Mouse (Mus musculus) adrenal gland, postnatal 36 days (tissue): ENCODE data around the gene Snap91. TPM values are rescaled to one million over a fixed set of nuclear protein-coding genes. Genes with fewer than 3 reads are reported as not detected.

Experiments
- DNase-seq, 2 experiments: peaks; one replicate each; pipeline ENCODE4 v3.0.0; 2021; ENCODE audit warnings: mixed read lengths in 1 of 2
- long read RNA-seq, 2 experiments: library from polyadenylated mRNA; stranded (forward); transcript quantifications; one replicate each; pipeline ENCODE4 v2.0.0; 2021; ENCODE audit warnings: borderline sequencing depth in 2 of 2
- total RNA-seq, 2 experiments: library from RNA; stranded (reverse); gene quantifications; 2 replicates each; pipeline ENCODE4 v1.2.3; 2021

Gene Snap91
- 10 to 100 TPM; 30.2 to 60.4 TPM for total RNA-seq
- long read RNA-seq, experiment 1, transcript Snap91-203 (20 exons, 2,577 nt) = major isoform, 10 of 22 reads
- long read RNA-seq, experiment 1, partial matches to known transcripts = 4 of 22 reads
- long read RNA-seq, experiment 1, other reads (novel, unspliced or antisense) = 8 of 22 reads
- long read RNA-seq, experiment 2, partial matches to known transcripts = 4 of 12 reads
- long read RNA-seq, experiment 2, other reads (novel, unspliced or antisense) = 4 of 12 reads

DNA sequence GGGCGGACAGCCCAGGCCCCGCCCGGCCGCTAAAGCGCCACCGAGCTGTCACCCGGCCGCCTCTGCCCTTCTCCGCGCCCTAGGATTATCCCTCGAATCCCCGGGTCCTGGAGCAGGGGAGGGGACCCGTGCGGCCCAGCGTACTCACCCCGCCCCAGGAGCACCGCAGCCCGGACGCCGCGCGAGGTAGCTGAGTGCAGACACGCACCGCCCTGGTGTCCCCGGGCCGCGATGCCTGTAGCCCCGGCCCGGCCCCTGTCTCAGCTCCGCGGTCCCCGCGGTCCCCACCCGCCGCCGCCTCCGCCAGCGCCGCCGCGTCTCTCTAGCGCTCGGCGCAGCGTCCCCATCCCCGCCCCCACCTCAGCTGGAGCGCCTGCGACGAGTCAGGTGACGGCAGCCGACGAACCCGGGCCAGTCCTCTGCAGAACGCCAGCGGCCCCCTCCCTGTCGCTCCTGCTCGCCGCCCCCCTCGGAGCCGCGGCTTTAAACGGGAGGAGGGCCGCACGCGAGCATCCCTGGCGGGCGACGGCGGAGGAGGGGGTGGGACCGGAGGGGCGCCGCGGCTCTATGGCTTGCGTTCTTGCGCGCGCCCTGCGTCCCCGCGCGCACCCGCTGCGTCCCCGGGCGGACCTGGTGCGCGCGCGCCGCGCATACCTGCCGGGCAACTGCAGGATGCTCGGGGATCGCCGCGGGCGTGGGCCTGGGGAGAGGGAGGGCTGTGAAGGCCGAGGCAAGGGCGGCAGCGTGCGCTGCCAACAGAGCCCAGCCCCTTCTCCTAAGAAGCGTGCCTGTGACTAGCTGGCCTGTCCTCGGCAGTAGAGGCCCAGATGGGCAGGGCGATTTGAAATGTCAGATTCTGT, at the start of gene Snap91:
Gene Snap91 (minus strand): TSS at position 542 of the 860 bp plus-strand sequence.
- peak; percentile 73 to 88 for DNase-seq

DNA sequence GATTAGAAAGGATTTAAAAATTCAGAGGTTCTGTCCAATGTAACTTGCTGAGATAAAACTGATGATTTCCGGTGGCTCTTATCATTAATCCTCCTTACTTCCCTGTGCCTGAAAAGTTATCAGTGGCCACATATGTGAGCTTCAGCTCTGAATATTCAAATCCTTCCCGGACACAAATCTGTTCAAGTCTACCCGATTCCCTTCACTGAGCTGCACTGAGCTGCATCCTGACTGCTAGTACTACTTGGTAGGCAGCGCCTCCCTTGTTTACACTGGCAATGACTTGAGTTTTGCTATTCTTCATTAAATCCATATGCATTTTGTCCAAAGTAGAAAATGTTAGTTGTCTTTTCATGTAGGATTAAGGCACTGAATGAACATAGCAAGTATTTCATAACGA, 46.1 kb upstream of the Snap91 start:
- no peak for DNase-seq

DNA sequence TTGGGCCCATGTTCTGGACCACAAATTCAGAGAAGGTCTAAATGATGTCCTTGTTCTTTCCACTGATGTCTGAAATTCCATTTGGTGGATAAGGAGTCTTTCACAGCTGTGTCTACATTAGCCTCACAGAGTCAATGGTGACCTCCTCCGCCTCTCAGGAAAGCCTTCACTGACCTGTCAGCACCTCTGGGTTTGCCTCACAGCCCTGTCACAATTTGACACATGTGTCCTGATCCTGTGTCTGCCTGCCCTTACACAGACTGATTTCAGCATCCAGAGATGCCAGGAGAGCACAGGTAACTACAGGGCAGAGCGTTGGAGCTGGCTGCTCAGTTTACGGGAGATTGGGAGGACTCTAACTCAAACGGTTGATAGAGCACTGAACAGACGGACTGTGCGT, 45.2 kb upstream of the Snap91 start:
- DNase-seq = no peak

DNA sequence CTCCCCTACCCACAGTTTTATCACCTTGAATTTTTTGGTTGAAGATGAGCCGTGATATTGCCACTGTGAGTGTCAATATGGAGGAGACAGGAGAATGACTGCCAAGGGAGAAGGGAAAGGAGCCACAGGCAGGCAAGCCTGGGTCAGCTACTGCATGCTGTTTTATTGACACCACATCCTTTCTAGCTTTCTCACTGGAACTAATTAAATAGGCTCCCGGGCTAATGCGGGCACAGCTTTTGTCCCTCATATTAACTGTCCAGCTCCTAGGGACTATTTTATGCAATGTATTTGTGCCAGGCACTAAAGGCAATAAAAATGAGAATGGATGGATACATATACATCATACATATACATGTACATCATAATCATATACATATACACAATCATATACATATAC, 42.0 kb upstream of the Snap91 start:
- DNase-seq = no peak

DNA sequence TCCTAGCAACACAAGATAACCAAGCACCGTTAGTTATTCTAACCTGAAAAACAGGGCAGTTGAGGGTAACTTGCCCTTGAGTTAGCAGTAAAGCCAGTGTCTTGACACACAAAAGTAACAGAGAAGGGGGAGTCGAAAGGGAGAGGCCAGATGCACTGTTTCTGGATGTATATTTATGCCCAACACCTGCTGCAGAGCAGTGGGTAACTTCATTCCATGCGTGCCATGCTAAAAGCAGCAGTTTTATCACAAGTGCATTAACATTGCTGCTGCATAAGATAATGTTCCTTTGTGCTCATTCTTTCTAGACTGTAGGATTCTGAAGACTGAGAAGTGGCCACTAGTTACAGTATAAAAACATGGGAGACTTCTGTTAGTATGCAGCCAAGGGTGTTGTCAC, 36.1 kb upstream of the Snap91 start:
- no peak for DNase-seq

DNA sequence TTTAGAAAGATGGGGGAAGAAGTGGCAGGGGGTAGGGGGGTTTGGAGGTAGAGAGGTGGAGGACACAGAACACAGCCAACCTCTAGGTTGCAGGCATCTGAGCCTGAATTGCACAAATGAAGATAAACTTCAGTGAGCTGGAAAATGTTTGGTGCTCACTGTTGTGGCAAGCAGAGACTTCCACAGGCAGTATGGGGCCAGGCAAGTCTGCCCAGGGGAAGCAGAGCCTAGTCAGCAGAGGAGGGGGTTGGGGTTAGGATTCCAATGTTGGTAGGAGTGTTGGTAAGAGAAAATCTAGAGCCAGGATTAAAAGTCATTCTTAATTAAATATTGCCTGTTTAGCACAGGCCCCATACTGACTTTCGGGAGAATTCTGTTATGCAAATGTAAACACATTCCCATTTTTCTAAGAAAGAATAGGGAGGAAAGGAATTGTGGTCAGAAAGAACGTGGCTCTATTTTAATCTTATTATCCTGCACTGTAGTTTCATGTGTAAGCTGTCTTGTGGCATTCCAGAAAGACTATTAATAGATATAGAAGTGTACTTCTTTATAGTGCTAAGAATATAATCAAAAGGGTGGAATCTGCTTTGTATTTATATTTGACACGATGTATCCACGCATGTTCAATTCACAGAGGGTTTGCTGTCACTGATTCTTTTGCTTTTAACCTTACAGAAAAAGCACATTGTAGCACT, 19.2 kb upstream of the Snap91 start:
- no peak for DNase-seq

DNA sequence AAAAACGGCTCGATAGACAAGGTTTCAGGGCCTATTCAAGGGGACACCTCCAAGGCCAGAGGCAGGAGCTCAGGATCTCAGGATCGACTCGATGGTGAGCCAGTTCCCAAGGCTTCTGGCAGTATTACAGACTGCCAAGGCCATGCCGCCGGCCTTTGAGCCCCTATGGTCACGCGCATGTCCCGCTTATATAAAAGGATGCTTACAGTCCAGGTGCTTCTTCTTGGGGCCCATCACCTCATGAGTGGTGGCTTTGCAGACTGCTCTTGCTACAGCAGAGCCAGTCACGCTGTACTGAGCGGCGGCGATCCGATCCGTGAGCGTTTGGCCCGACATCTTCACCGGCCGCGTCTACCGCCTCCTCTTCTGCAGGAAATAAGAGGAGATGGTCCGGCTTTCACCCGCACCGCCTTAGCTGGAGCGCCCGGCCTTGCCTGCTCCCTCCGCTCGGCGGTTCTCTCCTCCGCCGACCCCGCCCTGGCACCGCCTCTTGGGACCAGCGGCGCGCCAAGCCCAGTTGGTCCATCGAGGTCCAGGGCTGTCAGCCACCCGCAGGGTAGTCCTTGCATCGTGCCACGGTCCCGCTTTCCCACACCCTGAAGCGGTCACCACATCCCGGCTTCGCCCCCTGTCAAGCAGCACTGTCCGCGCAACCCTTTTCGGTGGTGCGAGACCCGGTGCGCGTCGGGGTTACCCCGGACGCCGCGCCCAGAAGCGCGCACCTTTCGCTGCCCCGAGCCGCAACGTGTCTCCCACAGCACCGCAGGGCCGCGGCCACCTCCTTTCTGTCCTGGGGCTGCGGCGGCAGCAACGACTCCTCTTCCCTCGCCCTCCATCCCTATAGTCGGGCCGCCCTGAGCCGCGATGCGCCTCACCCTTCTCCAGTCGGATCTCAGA, 990 bp downstream of the Snap91 start:
- DNase-seq = peak; percentile 68 to 75

DNA sequence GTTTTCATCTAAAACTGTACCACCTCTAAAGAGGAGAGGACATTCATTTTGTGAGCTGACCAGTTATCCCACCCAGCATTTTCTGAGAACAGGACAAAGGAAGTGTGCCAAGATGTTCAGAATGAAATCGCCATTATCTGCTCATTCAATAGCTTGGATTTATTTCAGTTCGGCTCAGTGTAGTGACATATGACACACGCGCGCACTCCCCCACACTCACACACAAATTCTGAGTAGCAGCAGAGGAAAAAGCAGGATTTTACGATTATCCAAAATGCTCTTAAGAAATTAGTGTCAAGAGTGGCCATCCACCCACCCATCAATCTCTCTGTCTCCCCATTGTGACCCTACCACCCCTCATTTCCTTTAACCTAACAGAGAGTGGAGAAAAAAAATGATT, 1.7 kb downstream of the Snap91 start:
- no peak for DNase-seq

DNA sequence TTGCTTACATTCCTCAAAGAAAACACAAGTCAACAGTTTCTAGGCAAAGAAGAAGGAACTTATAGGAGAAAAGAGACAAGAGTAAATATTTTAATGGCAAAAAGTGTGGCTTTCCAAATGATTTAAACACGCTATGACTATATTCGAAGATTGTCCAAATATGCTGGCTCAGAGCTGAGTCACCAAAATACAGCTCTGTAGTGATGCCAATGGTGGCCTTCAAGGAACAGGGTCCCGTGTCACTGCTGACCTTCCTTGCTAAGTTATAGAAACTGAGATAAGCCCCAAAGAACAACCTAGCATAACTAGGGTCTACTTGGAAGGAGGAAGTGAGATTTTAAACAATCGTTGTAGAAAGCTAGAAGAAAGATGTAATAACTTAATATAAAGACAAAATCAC, 6.8 kb downstream of the Snap91 start:
- peak; percentile 52 to 68 for DNase-seq

DNA sequence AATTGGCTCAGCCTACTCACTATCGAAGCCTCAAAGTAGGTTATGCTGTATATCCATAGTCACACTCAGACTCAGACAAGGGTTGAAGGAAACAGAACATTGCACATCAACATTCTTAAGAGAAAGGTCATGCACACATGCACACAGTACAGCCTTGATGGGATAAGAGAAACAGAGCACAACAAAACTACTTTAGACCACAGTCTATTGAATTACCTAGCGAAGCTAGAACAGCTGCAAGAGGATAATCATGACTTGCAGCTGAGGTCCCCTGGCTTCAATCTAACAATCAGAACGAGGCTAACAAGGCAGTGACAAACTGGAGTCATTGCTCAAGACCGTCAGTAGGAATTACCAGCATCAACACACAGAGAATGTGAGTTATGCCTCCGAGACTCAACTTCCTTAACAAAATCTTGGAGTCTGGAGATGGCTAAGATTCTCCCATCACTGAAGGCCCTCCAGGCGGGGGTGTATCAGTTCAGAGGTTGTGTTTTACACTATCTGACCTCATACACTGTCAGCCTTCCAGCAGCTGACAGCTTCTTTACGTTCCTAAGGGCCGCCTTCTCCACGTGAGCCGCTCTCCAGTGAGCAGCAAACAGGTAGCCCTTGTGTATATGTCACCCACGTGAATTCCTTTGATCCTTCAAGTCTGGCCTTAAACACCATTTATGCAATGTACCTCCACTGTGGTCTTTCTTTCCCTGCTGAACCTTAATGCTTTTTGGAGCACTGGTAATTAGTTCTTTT, 10.7 kb downstream of the Snap91 start:
- no peak for DNase-seq

DNA sequence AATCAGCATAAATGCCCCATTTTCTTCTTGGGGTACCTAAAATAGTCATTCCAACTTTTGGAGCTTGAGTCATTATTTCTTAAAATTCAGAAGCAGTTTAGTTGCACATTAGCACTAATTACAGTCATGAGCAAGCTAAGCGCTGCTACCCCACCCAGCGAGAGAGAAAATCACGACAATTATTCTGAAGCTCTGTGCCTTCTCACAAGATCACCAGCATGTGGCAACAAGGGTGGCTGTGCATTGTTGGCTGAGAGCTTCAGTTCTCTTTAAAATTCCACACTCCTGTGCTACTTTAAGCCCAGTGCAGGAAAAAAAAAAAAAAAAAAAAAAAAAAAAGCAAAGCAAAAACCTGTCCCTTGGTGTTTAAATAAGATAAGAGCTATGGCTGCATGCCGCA, 22.4 kb downstream of the Snap91 start:
- DNase-seq = no peak

DNA sequence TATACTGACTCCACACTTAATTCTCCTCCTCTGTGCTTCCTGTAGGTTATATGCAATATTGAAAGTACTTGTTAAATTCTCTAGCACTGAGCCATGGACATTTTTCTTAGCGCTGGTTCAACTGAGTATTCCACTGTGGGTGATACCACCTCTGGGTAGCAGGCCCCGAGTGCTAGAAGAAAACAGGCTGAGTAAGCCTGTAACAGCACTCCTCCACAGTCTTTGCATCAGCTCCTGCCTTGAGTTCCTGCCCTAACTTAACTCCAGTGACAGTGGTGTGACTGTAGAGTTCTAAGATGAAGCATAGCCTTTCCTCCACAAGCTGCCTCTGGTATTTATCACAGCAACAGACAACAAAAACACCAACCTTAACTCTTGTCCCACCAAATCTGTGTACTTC, 22.8 kb downstream of the Snap91 start:
- DNase-seq = no peak

DNA sequence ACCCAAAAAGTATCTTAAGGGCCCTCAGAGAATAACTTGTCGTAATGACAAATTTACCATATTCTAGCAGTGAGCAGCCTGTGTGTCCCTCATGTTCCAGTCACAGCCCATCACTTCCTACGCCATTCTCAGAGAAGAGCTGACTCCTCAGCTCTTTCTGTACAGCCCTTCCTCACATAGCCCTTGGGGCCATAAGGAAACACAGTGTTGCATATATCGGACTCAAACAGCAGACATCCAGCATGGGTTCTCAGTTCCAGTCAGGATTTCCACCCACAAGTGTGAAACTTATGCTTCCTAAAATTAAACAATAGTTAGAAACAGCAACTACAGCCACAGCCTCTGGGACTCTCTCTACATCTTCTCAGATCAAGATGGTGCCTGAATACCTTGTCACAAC, 27.6 kb downstream of the Snap91 start:
- no peak for DNase-seq

DNA sequence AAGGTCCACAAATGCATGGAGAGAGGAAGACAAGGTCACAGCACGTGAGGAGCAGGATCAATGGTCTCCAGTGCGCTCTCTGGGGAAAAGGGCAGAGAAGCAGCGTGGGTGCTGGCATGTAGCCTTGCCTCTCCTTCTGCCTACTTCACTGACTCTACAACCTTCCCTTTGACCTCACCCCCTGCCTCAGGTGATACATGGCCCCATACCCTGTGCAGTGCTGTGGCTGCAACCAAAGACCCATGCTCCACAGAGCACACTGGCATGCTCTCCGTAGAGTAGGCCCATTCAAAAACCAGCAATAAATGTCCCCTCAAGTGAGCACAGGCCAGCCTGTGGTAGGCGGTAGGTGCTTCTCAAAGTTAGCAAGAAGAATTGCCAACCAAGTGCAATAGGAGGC, 28.8 kb downstream of the Snap91 start:
- no peak for DNase-seq

DNA sequence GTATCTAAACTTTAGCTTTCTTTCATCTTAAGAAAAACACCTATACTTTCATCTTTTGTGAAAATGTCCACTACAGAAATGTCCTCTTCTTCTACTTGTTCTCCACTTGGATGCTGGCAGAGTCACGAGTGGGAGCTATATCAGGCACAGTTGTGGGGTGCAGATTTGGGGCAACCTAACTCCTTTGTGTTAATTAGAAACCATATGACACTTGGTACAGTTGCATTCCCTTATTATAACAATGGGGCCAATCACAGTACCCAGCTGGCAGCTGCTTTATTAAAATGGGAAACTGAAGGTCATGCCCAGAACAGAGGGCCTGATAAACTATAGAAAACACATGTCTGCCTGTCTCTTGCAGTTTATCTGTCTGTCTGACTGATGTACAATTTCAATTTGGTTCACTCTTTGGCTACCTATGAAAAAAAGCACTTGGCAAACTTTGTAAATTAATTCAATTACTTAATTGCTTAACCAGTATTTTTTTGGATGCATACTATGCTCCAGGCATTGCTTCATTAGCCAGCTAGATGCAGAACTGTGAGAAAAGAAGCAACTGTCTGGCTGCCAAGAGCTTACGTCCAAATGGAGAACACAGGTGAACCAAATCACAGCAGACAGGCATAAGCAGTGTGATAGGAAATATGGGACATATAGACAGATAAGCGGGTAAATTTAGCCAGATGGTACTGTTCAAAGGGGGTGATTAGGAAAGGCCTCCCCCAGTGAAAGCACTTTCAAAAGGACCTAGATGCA, 29.8 kb downstream of the Snap91 start:
- DNase-seq = no peak

DNA sequence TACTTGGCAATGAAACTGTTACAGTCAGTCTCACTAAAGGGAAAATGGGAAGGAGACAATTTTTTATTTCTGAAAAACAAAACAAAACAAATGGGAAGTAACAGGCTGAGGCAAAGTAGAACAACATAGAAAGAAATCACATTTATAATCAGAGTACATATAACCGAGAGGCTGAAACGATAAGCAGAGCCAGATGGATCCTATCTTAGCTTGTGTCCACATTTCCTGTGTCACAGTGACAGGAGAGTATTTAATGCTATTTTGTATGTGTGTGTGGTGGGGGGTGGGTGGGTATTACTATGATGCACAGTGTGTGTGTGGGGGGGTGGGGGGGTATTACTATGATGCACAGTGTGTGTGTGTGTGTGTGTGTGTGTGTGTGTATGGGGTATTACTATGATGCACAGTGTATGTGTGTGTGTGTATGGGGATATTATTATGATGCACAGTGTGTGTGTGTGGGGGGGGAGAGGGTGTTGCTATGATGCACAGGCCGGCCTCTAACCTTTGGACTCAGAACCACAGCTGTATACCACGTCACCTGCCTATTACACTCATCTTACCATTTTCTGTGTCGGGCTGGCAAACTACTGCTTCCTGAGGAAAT, 36.6 kb downstream of the Snap91 start:
- DNase-seq = no peak

DNA sequence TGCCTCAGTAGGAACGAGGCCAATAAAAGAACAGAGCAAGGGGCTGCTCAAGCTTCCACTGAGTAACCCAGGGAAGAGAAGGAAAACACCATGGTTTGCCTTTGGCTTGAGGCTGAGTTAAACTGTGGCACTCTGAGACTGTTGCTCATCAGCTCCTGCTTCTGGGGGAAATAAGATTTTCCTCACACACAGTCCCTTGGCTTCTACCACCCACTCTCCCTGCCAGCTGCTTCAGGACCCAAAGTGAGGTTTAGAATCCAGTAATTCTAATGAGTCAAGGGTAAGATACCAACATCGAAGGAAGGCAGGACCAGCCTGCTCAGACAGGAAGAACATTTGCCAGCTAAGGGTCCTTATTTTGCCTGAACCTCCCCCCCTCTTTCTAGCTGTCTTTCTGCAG, 50.7 kb downstream of the Snap91 start:
- DNase-seq = no peak

DNA sequence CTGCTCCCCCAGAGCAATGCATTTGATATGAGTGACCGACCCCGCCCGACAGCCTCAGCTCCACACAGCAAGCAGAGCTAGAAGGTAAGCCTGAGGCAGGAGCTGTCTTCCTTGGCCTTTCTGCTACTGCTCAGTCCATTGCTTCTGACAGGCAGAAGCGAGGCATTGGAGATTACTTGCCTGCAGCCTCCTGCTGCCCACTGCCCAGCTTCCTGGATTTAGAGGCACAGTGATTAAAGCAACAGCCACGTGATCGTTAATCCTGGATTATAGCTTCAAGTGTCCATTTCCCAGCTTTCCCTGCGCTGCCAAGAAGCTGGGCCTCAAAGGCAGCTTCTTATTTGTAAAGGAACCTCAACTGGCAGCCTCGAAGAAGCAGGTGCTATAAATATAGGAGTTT, 51.4 kb downstream of the Snap91 start:
- DNase-seq = no peak

DNA sequence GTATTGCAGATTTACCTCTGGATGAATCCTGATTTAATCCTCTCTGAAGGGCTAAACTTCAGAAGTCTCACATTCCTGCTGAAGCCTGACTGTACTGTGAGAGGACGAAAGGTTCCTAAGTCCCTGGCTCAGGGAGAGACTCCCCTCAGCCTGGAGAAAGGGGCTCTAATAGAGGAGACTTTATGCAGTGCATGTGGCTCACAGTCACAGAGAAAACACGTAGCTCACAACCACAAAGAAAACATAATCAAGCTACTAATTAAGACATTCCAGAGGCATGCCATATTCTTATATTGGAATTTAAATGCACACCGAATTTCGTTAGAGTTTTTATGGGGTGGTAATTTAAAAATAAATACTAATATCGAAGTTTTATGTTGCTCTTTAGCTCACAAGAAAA, 61.1 kb downstream of the Snap91 start:
- no peak for DNase-seq

DNA sequence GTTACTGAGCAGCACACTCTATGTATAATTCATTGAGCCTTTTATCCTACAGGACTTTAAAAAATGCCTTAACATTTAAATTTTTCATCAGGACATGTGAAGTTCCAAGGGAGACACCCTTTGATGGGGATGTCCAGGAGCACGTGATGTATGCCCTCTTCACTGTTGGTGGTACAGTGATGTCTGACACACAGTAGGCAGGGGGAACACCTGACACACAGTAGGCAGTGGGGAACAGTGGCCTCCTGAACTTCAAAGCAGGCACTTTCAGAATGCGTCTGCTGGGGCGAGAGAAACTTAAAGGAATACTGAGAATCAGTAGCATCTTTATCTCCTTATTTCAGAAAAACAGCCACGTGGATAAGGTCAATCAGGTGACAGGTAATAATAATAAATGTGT, 62.8 kb downstream of the Snap91 start:
- no peak for DNase-seq
